Mouse (Mus musculus): ENCODE data around the gene Cfap97d1.

- TF ChIP-seq CTCF (IDR thresholded peaks at IDR 0.05) (no peak), EP300 (IDR thresholded peaks at IDR 0.05) (no peak)
Measured at GRCm38 (mm10) chr11:101969835-101970234, 14.2 kb upstream of the Cfap97d1 start.
